Comparison of ENCODE assay signal across 8 mouse cellular contexts in genomic region chr16:32608712-32609400, GRCm38 (mm10). TPM values are rescaled to one million over a fixed set of nuclear protein-coding genes. Genes with fewer than 3 reads are reported as not detected.
DNase-seq lines count a peak whose midpoint lies in the region; ATAC-seq lines count a peak whose summit lies in the region.

Gene Tfrc (plus strand): TSS chr16:32608920.

- H3K27ac ChIP-seq in hindbrain, embryonic 15.5 days (replicated peaks): peak within 1 kb of the TSS; percentile 92

- under 1% methylated on average over 73 of the region's 73 CpGs for whole genome bisulfite sequencing in hindbrain, embryonic 15.5 days

- peaks cover 22% of the 10 kb centered on the region for H3K4me1 ChIP-seq in hindbrain, embryonic 15.5 days (replicated peaks)

- peak; percentile 98 for DNase-seq in T-cell, adult 2 months (ENCODE audit: low spot score)
- DNase-seq in cerebellum, postnatal 36 days: peak; percentile 97 to 99
- DNase-seq in frontal cortex, postnatal 36 days (ENCODE audit: low spot score in 2 of 2): peak; percentile 96
- peak; percentile 95 for DNase-seq in left cerebral cortex, adult 11 months (ENCODE audit: low spot score)
- peak; percentile 95 to 97 for DNase-seq in lung, postnatal 4 days
- DNase-seq in retina, postnatal 7 days (ENCODE audit: low read depth, low spot score): peak; percentile 97
- DNase-seq in urinary bladder, adult 2 months (ENCODE audit: low spot score): peak; percentile 93

- H3K9me3 ChIP-seq in hindbrain, embryonic 15.5 days: no peaks in the 10 kb centered on the region

- H3K27me3 ChIP-seq in hindbrain, embryonic 15.5 days: no peaks in the 10 kb centered on the region

- peak within 1 kb of the TSS; percentile 79 for H3K4me3 ChIP-seq in hindbrain, embryonic 15.5 days

- H3K9ac ChIP-seq in hindbrain, embryonic 15.5 days: peak within 1 kb of the TSS; percentile 75

- ATAC-seq in hindbrain, embryonic 15.5 days (ENCODE audit: low FRiP score, low read depth): peak; percentile 99

- H3K4me2 ChIP-seq in hindbrain, embryonic 15.5 days: peak within 1 kb of the TSS; percentile 67

- H3K36me3 ChIP-seq in hindbrain, embryonic 15.5 days: no peaks in the 10 kb centered on the region

RNA-seq across cellular contexts. Expression of gene Tfrc, which starts in this region (rescaled TPM):
- 29.9 and 33.5 TPM in 2 replicates for polyA plus RNA-seq in hindbrain, embryonic 15.5 days (2015; fragmentation: Nextera tagmentation; extraction: Ambion mirVana)
- polyA plus RNA-seq in urinary bladder, adult 2 months (2012; rRNA removed): 14.1 and 17.7 TPM in 2 replicates

Comparison
In these comparisons a context has a peak if more than half of its experiments do, and no peak if none do; other contexts are left out.
1. Peak in every context shown above with its lines: DNase-seq, ATAC-seq, H3K4me3 ChIP-seq and H3K27ac ChIP-seq.